Mouse (Mus musculus) intestine, embryonic 15.5 days (tissue): ENCODE results near the gene Ankrd11. TPM values are rescaled to one million over a fixed set of nuclear protein-coding genes. Genes with fewer than 3 reads are reported as not detected.
"Not testable (repeated sequence)": the region's sequence is repeated elsewhere in the genome, so short reads cannot be mapped to it uniquely, and the experiment has no call there.

ENCODE experiments used
- ATAC-seq: fragments of 200-750 bp; cut with Nextera tagmentation; 2 replicates; pipeline ENCODE4 v1.8.0; 2017; ENCODE audit warnings: moderate TSS enrichment, moderate library complexity
- H3K27ac ChIP-seq: fragments of 300-500 bp; sonication (generic); 2 replicates; pipeline ENCODE4 v1.5.1; 2015; ENCODE audit warnings: mild to moderate bottlenecking, inconsistent platforms
- H3K27me3 ChIP-seq: fragments of 300-500 bp; sonication (generic); replicated peaks from 2 replicates; pipeline ENCODE4 v1.6.1; 2015; ENCODE audit warnings: inconsistent platforms
- H3K36me3 ChIP-seq: fragments of 300-500 bp; sonication (generic); 2 replicates; pipeline ENCODE4 v1.6.1; 2015; ENCODE audit warnings: inconsistent platforms
- H3K4me1 ChIP-seq: fragments of 300-500 bp; sonication (generic); replicated peaks from 2 replicates; pipeline ENCODE4 v1.6.1; 2015; ENCODE audit warnings: inconsistent platforms
- H3K4me2 ChIP-seq: fragments of 300-500 bp; sonication (generic); replicated peaks from 2 replicates; pipeline ENCODE4 v1.6.1; 2015; ENCODE audit warnings: mild to moderate bottlenecking, inconsistent platforms
- H3K4me3 ChIP-seq: fragments of 300-500 bp; sonication (generic); replicated peaks from 2 replicates; pipeline ENCODE4 v1.5.1; 2015; ENCODE audit warnings: inconsistent platforms
- H3K9ac ChIP-seq: fragments of 300-500 bp; sonication (generic); 2 replicates; pipeline ENCODE4 v1.6.1; 2015; ENCODE audit warnings: inconsistent platforms
- H3K9me3 ChIP-seq: fragments of 300-500 bp; sonication (generic); 2 replicates; pipeline ENCODE4 v1.6.1; 2016; ENCODE audit warnings: inconsistent platforms
- WGBS: fragments of 180-500 bp; shearing (Covaris S2); methylation state at CpG from one replicate; pipeline ENCODE4 v1.1.7; 2015; 5-methylcytosine and 5-hydroxymethylcytosine counted together
- polyA plus RNA-seq: library from polyadenylated mRNA; unstranded; fragments of >200 nt; fragmentation: Nextera tagmentation; extraction: Ambion mirVana; gene quantifications from 2 replicates; pipeline ENCODE4 v1.2.1, GENCODE M21; 2015

The Ankrd11 gene
- polyA plus RNA-seq, 1 experiment from 2014 or later, result 53.9 TPM

GRCm38 (mm10) chr8:123036956-123037355 lies 5.1 kb downstream of the Ankrd11 start:
- Histone ChIP-seq H3K4me1 (peaks cover 25% of the 10 kb centered on the region), H3K4me3 (no peak overlapping the region), H3K9me3 (no peaks in the 10 kb centered on the region), H3K27ac (peak overlapping the region; percentile 51; the same call in 1 of the 2 replicates), H3K27me3 (no peaks in the 10 kb centered on the region), H3K36me3 (no peaks in the 10 kb centered on the region), H3K4me2 (0 out of 2 replicates have a peak overlapping the region, but pooled peaks have one; percentile 0), H3K9ac (no peak overlapping the region)
- ATAC-seq, result peak; percentile 72
- WGBS, result 34% methylated on average over 3 of the region's 3 CpGs

GRCm38 (mm10) chr8:123034171-123034570 lies 7.9 kb downstream of the Ankrd11 start:
- no peaks in the 10 kb centered on the region for H3K9me3 ChIP-seq
- no peak overlapping the region for H3K27ac ChIP-seq
- H3K4me3 ChIP-seq, result no peak overlapping the region
- H3K27me3 ChIP-seq, result no peaks in the 10 kb centered on the region
- 74% methylated on average over 6 of the region's 6 CpGs for WGBS
- ATAC-seq, result no peak
- H3K4me2 ChIP-seq, result no peak overlapping the region
- no peak overlapping the region for H3K9ac ChIP-seq
- H3K4me1 ChIP-seq, result peaks cover 21% of the 10 kb centered on the region
- no peaks in the 10 kb centered on the region for H3K36me3 ChIP-seq

- Histone ChIP-seq H3K4me1 (peaks cover 21% of the 10 kb centered on the region; the same call in 1 of the 2 replicates), H3K9me3 (no peaks in the 10 kb centered on the region), H3K9ac (no peak overlapping the region), H3K4me2 (no peak overlapping the region), H3K36me3 (no peaks in the 10 kb centered on the region), H3K27ac (no peak overlapping the region), H3K27me3 (no peaks in the 10 kb centered on the region), H3K4me3 (no peak overlapping the region)
- no peak for ATAC-seq
Measured at GRCm38 (mm10) chr8:123033431-123033830, 8.6 kb downstream of the Ankrd11 start.

- Histone ChIP-seq H3K27me3 (no peaks in the 10 kb centered on the region), H3K4me1 (peaks cover 21% of the 10 kb centered on the region; the same call in 1 of the 2 replicates), H3K27ac (no peak overlapping the region), H3K9ac (no peak overlapping the region), H3K4me3 (no peak overlapping the region), H3K36me3 (no peaks in the 10 kb centered on the region), H3K9me3 (no peaks in the 10 kb centered on the region), H3K4me2 (no peak overlapping the region)
- no peak for ATAC-seq
Measured at GRCm38 (mm10) chr8:123032730-123033129, 9.3 kb downstream of the Ankrd11 start.

GRCm38 (mm10) chr8:123031321-123031978 lies 10.6 kb downstream of the Ankrd11 start:
- WGBS, result 77% methylated on average over 7 of the region's 7 CpGs
- Histone ChIP-seq H3K4me1 (peaks cover 22% of the 10 kb centered on the region; the same call in 1 of the 2 replicates), H3K4me2 (no peak overlapping the region), H3K27me3 (no peaks in the 10 kb centered on the region), H3K9me3 (no peaks in the 10 kb centered on the region), H3K4me3 (no peak overlapping the region), H3K36me3 (no peaks in the 10 kb centered on the region), H3K9ac (no peak overlapping the region), H3K27ac (no peak overlapping the region)
- ATAC-seq, result no peak

- 82% methylated on average over 5 of the region's 5 CpGs for WGBS
- not testable (repeated sequence) for ATAC-seq, H3K4me3 ChIP-seq, H3K4me2 ChIP-seq, H3K27ac ChIP-seq, H3K36me3 ChIP-seq, H3K9ac ChIP-seq, H3K9me3 ChIP-seq, H3K27me3 ChIP-seq
- peaks cover 23% of the 10 kb centered on the region; the same call in 1 of the 2 replicates for H3K4me1 ChIP-seq
Measured at GRCm38 (mm10) chr8:123030091-123030490, 12.0 kb downstream of the Ankrd11 start.

GRCm38 (mm10) chr8:123027786-123028185 lies 14.3 kb downstream of the Ankrd11 start:
- Histone ChIP-seq H3K9ac (no peak overlapping the region), H3K27ac (no peak overlapping the region), H3K27me3 (no peaks in the 10 kb centered on the region), H3K4me1 (peaks cover 10% of the 10 kb centered on the region; the same call in 1 of the 2 replicates), H3K9me3 (no peaks in the 10 kb centered on the region), H3K36me3 (no peaks in the 10 kb centered on the region), H3K4me3 (no peak overlapping the region), H3K4me2 (no peak overlapping the region)
- no peak for ATAC-seq
- WGBS, result 84% methylated on average over 8 of the region's 8 CpGs

GRCm38 (mm10) chr8:123025951-123026351 lies 16.1 kb downstream of the Ankrd11 start:
- Histone ChIP-seq H3K27me3 (no peaks in the 10 kb centered on the region), H3K36me3 (no peaks in the 10 kb centered on the region), H3K9me3 (no peaks in the 10 kb centered on the region), H3K4me2 (no peak overlapping the region), H3K27ac (no peak overlapping the region), H3K4me1 (peaks cover 14% of the 10 kb centered on the region), H3K9ac (no peak overlapping the region), H3K4me3 (no peak overlapping the region)
- WGBS, result 77% methylated on average over 3 of the region's 3 CpGs
- ATAC-seq, result no peak

GRCm38 (mm10) chr8:123024226-123024625 lies 17.9 kb downstream of the Ankrd11 start:
- H3K4me1 ChIP-seq, result peaks cover 21% of the 10 kb centered on the region
- no peak overlapping the region for H3K4me2 ChIP-seq
- WGBS, result 92% methylated on average over 2 of the region's 2 CpGs
- no peaks in the 10 kb centered on the region for H3K36me3 ChIP-seq
- H3K27me3 ChIP-seq, result no peaks in the 10 kb centered on the region
- no peaks in the 10 kb centered on the region for H3K9me3 ChIP-seq
- no peak overlapping the region for H3K9ac ChIP-seq
- ATAC-seq, result no peak
- H3K4me3 ChIP-seq, result no peak overlapping the region
- H3K27ac ChIP-seq, result no peak overlapping the region

GRCm38 (mm10) chr8:123022727-123023126 lies 19.4 kb downstream of the Ankrd11 start:
- no peak overlapping the region for H3K4me3 ChIP-seq
- H3K4me1 ChIP-seq, result peaks cover 32% of the 10 kb centered on the region
- H3K9me3 ChIP-seq, result no peaks in the 10 kb centered on the region
- no peaks in the 10 kb centered on the region for H3K36me3 ChIP-seq
- no peak overlapping the region for H3K4me2 ChIP-seq
- H3K27ac ChIP-seq, result no peak overlapping the region
- no peaks in the 10 kb centered on the region for H3K27me3 ChIP-seq
- WGBS, result 78% methylated on average over 3 of the region's 3 CpGs
- ATAC-seq, result no peak
- H3K9ac ChIP-seq, result no peak overlapping the region

- ATAC-seq, result peak; percentile 77
Measured at GRCm38 (mm10) chr8:123021259-123021658, 20.8 kb downstream of the Ankrd11 start.

GRCm38 (mm10) chr8:123020859-123021258 lies 21.2 kb downstream of the Ankrd11 start:
- no peak for ATAC-seq

More at GRCm38 (mm10) chr8:123021259-123021658, 20.8 kb downstream of the Ankrd11 start:
- Histone ChIP-seq H3K27ac (peak overlapping the region; percentile 37; the same call in 1 of the 2 replicates), H3K4me3 (no peak overlapping the region), H3K9ac (no peak overlapping the region), H3K36me3 (no peaks in the 10 kb centered on the region), H3K9me3 (no peaks in the 10 kb centered on the region), H3K27me3 (no peaks in the 10 kb centered on the region), H3K4me1 (peaks cover 39% of the 10 kb centered on the region), H3K4me2 (no peak overlapping the region)
- WGBS, result 49% methylated on average over 1 of the region's 1 CpGs

GRCm38 (mm10) chr8:123020084-123020483 lies 22.0 kb downstream of the Ankrd11 start:
- Histone ChIP-seq H3K9me3 (no peaks in the 10 kb centered on the region), H3K36me3 (no peaks in the 10 kb centered on the region), H3K4me2 (no peak overlapping the region), H3K4me1 (peaks cover 45% of the 10 kb centered on the region), H3K4me3 (no peak overlapping the region), H3K27me3 (no peaks in the 10 kb centered on the region), H3K9ac (no peak overlapping the region), H3K27ac (no peak overlapping the region)
- WGBS, result 58% methylated on average over 2 of the region's 2 CpGs
- ATAC-seq, result no peak

More at GRCm38 (mm10) chr8:123020859-123021258, 21.2 kb downstream of the Ankrd11 start:
- Histone ChIP-seq H3K9me3 (no peaks in the 10 kb centered on the region), H3K27me3 (no peaks in the 10 kb centered on the region), H3K36me3 (no peaks in the 10 kb centered on the region), H3K9ac (no peak overlapping the region), H3K4me1 (peaks cover 41% of the 10 kb centered on the region), H3K4me2 (no peak overlapping the region), H3K27ac (0 out of 2 replicates have a peak overlapping the region, but pooled peaks have one; percentile 14), H3K4me3 (no peak overlapping the region)
- WGBS, result 77% methylated on average over 2 of the region's 2 CpGs
